11 mouse cellular contexts compared by ENCODE assay signal in the genomic region with DNA sequence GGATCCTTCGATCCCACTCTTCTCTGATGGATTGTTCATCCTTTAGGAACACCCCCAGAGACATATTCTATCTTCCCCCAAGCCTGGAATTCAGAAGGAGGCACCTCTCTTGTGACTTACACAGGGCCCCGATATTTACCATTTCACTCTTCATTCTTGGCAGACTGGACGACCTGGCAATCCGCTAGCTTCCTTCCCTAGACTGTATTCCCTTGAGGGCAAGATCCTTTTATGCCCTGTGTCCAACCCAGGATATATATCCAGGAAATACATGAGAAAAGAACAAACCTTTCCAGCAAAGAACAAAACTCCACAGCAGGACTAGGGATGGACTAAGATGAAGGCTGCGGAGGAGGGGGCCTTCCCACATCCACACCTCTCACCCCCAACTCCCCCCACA. TPM values are rescaled to one million over a fixed set of nuclear protein-coding genes. Genes with fewer than 3 reads are reported as not detected.
DNase-seq lines count a peak whose midpoint lies in the region; ATAC-seq and TF ChIP-seq lines count a peak whose summit lies in the region.
"Had no signal": no experiment of that assay in that cellular context is flagged by ENCODE, and none has a peak within 500 bp of the region (broad histone marks: within the 10 kb centered on the region; RNA-seq: fewer than 3 reads in every experiment).

No protein-coding gene starts in this region.

- 0 out of 2 replicates have a peak, but pooled peaks have one; percentile 10 for ATAC-seq in embryonic facial prominence, embryonic 11.5 days (replicated peaks; ENCODE audit: insufficient number of reproducible peaks, low FRiP score, low TSS enrichment, low read depth)
- no peak for ATAC-seq in forebrain, embryonic 15.5 days (replicated peaks)
- ATAC-seq in midbrain, embryonic 12.5 days (ENCODE audit: low FRiP score, low read depth) = no peak
- ATAC-seq in megakaryocyte-erythroid progenitor cell, adult 5-6 weeks (replicated peaks; ENCODE audit: low FRiP score, low TSS enrichment, poor library complexity, severe bottlenecking) = no peak

- H3K36me3 ChIP-seq in embryonic facial prominence, embryonic 11.5 days (replicated peaks; ENCODE audit: control insufficient read depth, insufficient read depth, low read depth, low read length) = no peaks in the 10 kb centered on the region
- no peaks in the 10 kb centered on the region for H3K36me3 ChIP-seq in embryonic facial prominence, embryonic 10.5 days (replicated peaks)
- no peaks in the 10 kb centered on the region for H3K36me3 ChIP-seq in E14TG2a.4 (ENCODE audit: insufficient read depth, low read length)
- H3K36me3 ChIP-seq in forebrain, embryonic 15.5 days = no peaks in the 10 kb centered on the region
- H3K36me3 ChIP-seq in midbrain, embryonic 12.5 days = no peaks in the 10 kb centered on the region
- H3K36me3 ChIP-seq: embryonic facial prominence, embryonic 15.5 days; heart, embryonic 15.5 days had no signal

- no peak overlapping the region for H3K27ac ChIP-seq in embryonic facial prominence, embryonic 11.5 days (replicated peaks; ENCODE audit: low read depth, low read length)
- H3K27ac ChIP-seq in embryonic facial prominence, embryonic 10.5 days (replicated peaks) = no peak overlapping the region
- H3K27ac ChIP-seq in forebrain, embryonic 15.5 days (replicated peaks) = peak overlapping the region; percentile 56
- peak overlapping the region; percentile 54 for H3K27ac ChIP-seq in midbrain, embryonic 12.5 days (replicated peaks)
- H3K27ac ChIP-seq: embryonic facial prominence, embryonic 15.5 days; heart, embryonic 15.5 days had no signal

- H3K4me1 ChIP-seq in embryonic facial prominence, embryonic 11.5 days (ENCODE audit: control insufficient read depth, insufficient read depth, low read length) = peaks cover 4% of the 10 kb centered on the region
- peaks cover 61% of the 10 kb centered on the region for H3K4me1 ChIP-seq in embryonic facial prominence, embryonic 10.5 days
- peaks cover 93% of the 10 kb centered on the region for H3K4me1 ChIP-seq in E14TG2a.4 (replicated peaks; ENCODE audit: low read depth, low read length)
- H3K4me1 ChIP-seq in forebrain, embryonic 15.5 days = peaks cover 47% of the 10 kb centered on the region
- H3K4me1 ChIP-seq in midbrain, embryonic 12.5 days = peaks cover 41% of the 10 kb centered on the region

- no peaks in the 10 kb centered on the region for H3K9me3 ChIP-seq in embryonic facial prominence, embryonic 11.5 days (replicated peaks; ENCODE audit: control insufficient read depth, low read length)
- H3K9me3 ChIP-seq in embryonic facial prominence, embryonic 10.5 days = no peaks in the 10 kb centered on the region
- H3K9me3 ChIP-seq in E14TG2a.4 (ENCODE audit: low read length) = no peaks in the 10 kb centered on the region
- no peaks in the 10 kb centered on the region for H3K9me3 ChIP-seq in forebrain, embryonic 15.5 days
- no peaks in the 10 kb centered on the region for H3K9me3 ChIP-seq in midbrain, embryonic 12.5 days
- H3K9me3 ChIP-seq: embryonic facial prominence, embryonic 15.5 days; heart, embryonic 15.5 days had no signal

- no peak for TF ChIP-seq CTCF in E14TG2a.4 (conservative IDR thresholded peaks at IDR 0.05; ENCODE audit: low read length)

- WGBS in embryonic facial prominence, embryonic 11.5 days = 32% methylated on average over 5 of the region's 5 CpGs
- WGBS in embryonic facial prominence, embryonic 10.5 days = 30% methylated on average over 5 of the region's 5 CpGs
- 23% methylated on average over 5 of the region's 5 CpGs for WGBS in forebrain, embryonic 15.5 days
- WGBS in midbrain, embryonic 12.5 days = 26% methylated on average over 5 of the region's 5 CpGs

- peaks cover 5% of the 10 kb centered on the region; the same call in 1 of the 2 replicates for H3K27me3 ChIP-seq in embryonic facial prominence, embryonic 11.5 days (ENCODE audit: control insufficient read depth, insufficient read depth, low read length)
- H3K27me3 ChIP-seq in embryonic facial prominence, embryonic 10.5 days (replicated peaks; ENCODE audit: low read depth, poor library complexity, severe bottlenecking) = peaks cover 89% of the 10 kb centered on the region
- no peaks in the 10 kb centered on the region for H3K27me3 ChIP-seq in E14TG2a.4 (ENCODE audit: insufficient read depth, low read length)
- H3K27me3 ChIP-seq in forebrain, embryonic 15.5 days = peaks cover 2% of the 10 kb centered on the region; the same call in 1 of the 2 replicates
- H3K27me3 ChIP-seq in midbrain, embryonic 12.5 days = peaks cover 81% of the 10 kb centered on the region

- H3K4me2 ChIP-seq in embryonic facial prominence, embryonic 11.5 days (ENCODE audit: low read depth, low read length) = no peak overlapping the region
- H3K4me2 ChIP-seq in forebrain, embryonic 15.5 days (replicated peaks) = 0 out of 2 replicates have a peak overlapping the region, but pooled peaks have one; percentile 3
- H3K4me2 ChIP-seq in midbrain, embryonic 12.5 days (replicated peaks) = peak overlapping the region; percentile 30; the same call in 1 of the 2 replicates

- H3K9ac ChIP-seq in embryonic facial prominence, embryonic 11.5 days (replicated peaks; ENCODE audit: low read length) = no peak overlapping the region
- no peak overlapping the region for H3K9ac ChIP-seq in forebrain, embryonic 15.5 days (replicated peaks)
- H3K9ac ChIP-seq in midbrain, embryonic 12.5 days (replicated peaks) = no peak overlapping the region
- H3K9ac ChIP-seq: embryonic facial prominence, embryonic 15.5 days; heart, embryonic 15.5 days had no signal

- no peak for DNase-seq in embryonic facial prominence, embryonic 11.5 days (ENCODE audit: low spot score)
- DNase-seq in embryonic facial prominence, embryonic 10.5 days (ENCODE audit: low spot score) = no peak
- DNase-seq in heart, adult 11 months = no peak
- no peak for DNase-seq in urinary bladder, postnatal 36 days (ENCODE audit: low spot score in 2 of 2)
- DNase-seq: cerebellum, adult 8-10 months had no signal

- H3K4me3 ChIP-seq in embryonic facial prominence, embryonic 11.5 days (ENCODE audit: low read depth, low read length) = no peak overlapping the region
- no peak overlapping the region for H3K4me3 ChIP-seq in embryonic facial prominence, embryonic 10.5 days
- H3K4me3 ChIP-seq in E14TG2a.4 (replicated peaks; ENCODE audit: low read length) = peak overlapping the region; percentile 70
- no peak overlapping the region for H3K4me3 ChIP-seq in forebrain, embryonic 15.5 days
- no peak overlapping the region for H3K4me3 ChIP-seq in midbrain, embryonic 12.5 days

RNA-seq across cellular contexts. Expression of a gene that starts 56.3 kb away (rescaled TPM):
- polyA plus RNA-seq in embryonic facial prominence, embryonic 11.5 days (2014; fragmentation: Nextera tagmentation; extraction: Ambion mirVana) = 15.4 and 16.7 TPM in 2 replicates
- 13.9 and 15.2 TPM in 2 replicates for polyA plus RNA-seq in embryonic facial prominence, embryonic 10.5 days (2016; fragmentation: Nextera tagmentation; extraction: Ambion mirVana)
- polyA plus RNA-seq in forebrain, embryonic 15.5 days (2015; fragmentation: Nextera tagmentation; extraction: Ambion mirVana) = 29.2 and 31.0 TPM in 2 replicates
- 24.3 and 26.4 TPM in 2 replicates for polyA plus RNA-seq in midbrain, embryonic 12.5 days (2016; fragmentation: Nextera tagmentation; extraction: Ambion mirVana)
- total RNA-seq in megakaryocyte-erythroid progenitor cell, adult 5-6 weeks (2014; fragmentation: Nextera tagmentation) = 27.1 and 32.2 TPM in 2 replicates
- total RNA-seq in megakaryocyte-erythroid progenitor cell, adult 5-6 weeks (2017) = 15.8 and 18.0 TPM in 2 replicates

Comparison
In these comparisons a context has a peak if more than half of its experiments do, and no peak if none do; other contexts are left out.
1. H3K27ac ChIP-seq: peak in forebrain, embryonic 15.5 days (single experiment) and midbrain, embryonic 12.5 days (single experiment); none in embryonic facial prominence, embryonic 11.5 days (single experiment) and embryonic facial prominence, embryonic 10.5 days (single experiment).